Comparison of ENCODE assay signal across 26 mouse cellular contexts in the genomic region with DNA sequence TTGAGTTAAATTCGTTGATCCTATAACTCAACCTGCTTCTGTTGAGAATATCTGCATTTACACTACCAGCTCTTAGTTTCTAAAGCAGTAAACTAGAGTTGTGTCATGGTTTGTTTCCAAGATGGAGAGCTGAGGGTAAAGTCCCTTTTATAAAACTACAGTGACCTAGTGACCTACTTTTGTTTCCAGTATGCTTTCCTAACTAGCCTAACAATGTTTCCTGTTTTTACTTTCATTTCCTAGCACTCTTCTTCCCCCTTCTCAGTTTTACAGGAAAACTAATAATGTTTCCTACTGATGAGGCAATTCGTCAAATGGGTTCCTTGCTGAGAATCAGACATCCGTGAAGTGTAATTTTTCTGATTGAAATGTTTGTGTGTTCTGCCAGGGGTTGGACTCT. TPM values are rescaled to one million over a fixed set of nuclear protein-coding genes. Genes with fewer than 3 reads are reported as not detected.
DNase-seq lines count a peak whose midpoint lies in the region; ATAC-seq and TF ChIP-seq lines count a peak whose summit lies in the region.
"Had no signal": no experiment of that assay in that cellular context is flagged by ENCODE, and none has a peak within 500 bp of the region (broad histone marks: within the 10 kb centered on the region; RNA-seq: fewer than 3 reads in every experiment).

No protein-coding gene starts in this region.

- no peak for TF ChIP-seq POLR2A in kidney, adult 2 months (IDR thresholded peaks at IDR 0.05; ENCODE audit: low read depth, low read length)
- no peak for TF ChIP-seq POLR2A in lung, adult 2 months (IDR thresholded peaks at IDR 0.05; ENCODE audit: borderline replicate concordance, extremely low read depth, low read depth, low read length)
- TF ChIP-seq POLR2A in CH12.LX (IDR thresholded peaks at IDR 0.05; ENCODE audit: low read depth, low read length), result no peak

- WGBS in kidney, adult 2 months, result 68% methylated on average over 3 of the region's 3 CpGs
- WGBS in kidney, embryonic 16.5 days, result 66% methylated on average over 3 of the region's 3 CpGs
- 56% methylated on average over 3 of the region's 3 CpGs for WGBS in lung, postnatal 0 days
- 62% methylated on average over 3 of the region's 3 CpGs for WGBS in lung, adult 2 months

- H3K4me2 ChIP-seq in kidney, embryonic 16.5 days (replicated peaks; ENCODE audit: low read depth, low read length), result no peak overlapping the region
- no peak overlapping the region for H3K4me2 ChIP-seq in lung, postnatal 0 days (replicated peaks; ENCODE audit: low read depth, low read length)
- H3K4me2 ChIP-seq in CH12.LX (ENCODE audit: insufficient read depth, low read depth, poor library complexity, severe bottlenecking), result no peak overlapping the region
- H3K4me2 ChIP-seq: embryonic facial prominence, embryonic 13.5 days; embryonic facial prominence, embryonic 15.5 days; forebrain, embryonic 13.5 days; forebrain, embryonic 15.5 days had no signal

- no peaks in the 10 kb centered on the region for H3K79me2 ChIP-seq in CH12.LX (replicated peaks; ENCODE audit: control insufficient read depth, extremely low read depth, insufficient read depth, poor library complexity, severe bottlenecking)

- no peak for ATAC-seq in kidney, embryonic 16.5 days (ENCODE audit: low FRiP score, low TSS enrichment)
- ATAC-seq in lung, postnatal 0 days, result no peak
- peak; percentile 54 for ATAC-seq in megakaryocyte, adult 5-6 weeks (ENCODE audit: poor library complexity, severe bottlenecking)
- ATAC-seq: CD4-positive, CD25-positive, alpha-beta regulatory T cell, adult 4 months; forebrain, embryonic 13.5 days; forebrain, embryonic 15.5 days had no signal

- no peaks in the 10 kb centered on the region for H3K4me1 ChIP-seq in kidney, adult 2 months (ENCODE audit: control insufficient read depth, insufficient read depth, low read length)
- H3K4me1 ChIP-seq in kidney, embryonic 16.5 days (ENCODE audit: insufficient read depth, low read length), result no peaks in the 10 kb centered on the region
- no peaks in the 10 kb centered on the region for H3K4me1 ChIP-seq in lung, postnatal 0 days (ENCODE audit: insufficient read depth, low read depth, low read length)
- no peaks in the 10 kb centered on the region for H3K4me1 ChIP-seq in lung, adult 2 months (ENCODE audit: control insufficient read depth, insufficient read depth, low read length)
- H3K4me1 ChIP-seq in CH12.LX (ENCODE audit: control insufficient read depth in 1 of 2, insufficient read depth in 2 of 2), result peaks cover 11 to 23% of the 10 kb centered on the region in 2 experiments
- H3K4me1 ChIP-seq: forebrain, embryonic 13.5 days; forebrain, embryonic 15.5 days had no signal

- H3K9ac ChIP-seq in kidney, embryonic 16.5 days (replicated peaks; ENCODE audit: low read length), result no peak overlapping the region
- no peak overlapping the region for H3K9ac ChIP-seq in lung, postnatal 0 days (replicated peaks; ENCODE audit: low read depth)
- no peak overlapping the region for H3K9ac ChIP-seq in CH12.LX (ENCODE audit: insufficient read depth, low read depth)
- H3K9ac ChIP-seq: embryonic facial prominence, embryonic 13.5 days; embryonic facial prominence, embryonic 15.5 days; forebrain, embryonic 13.5 days; forebrain, embryonic 15.5 days had no signal

- TF ChIP-seq EP300 in lung, postnatal 0 days (IDR thresholded peaks at IDR 0.05), result no peak
- peak; percentile 82 for TF ChIP-seq EP300 in CH12.LX (IDR thresholded peaks at IDR 0.05; ENCODE audit: low read length)

- no peaks in the 10 kb centered on the region for H3K27me3 ChIP-seq in kidney, adult 2 months (replicated peaks; ENCODE audit: control insufficient read depth, insufficient read depth, low read length)
- H3K27me3 ChIP-seq in kidney, embryonic 16.5 days (ENCODE audit: insufficient read depth, low read length), result no peaks in the 10 kb centered on the region
- H3K27me3 ChIP-seq in lung, postnatal 0 days (replicated peaks; ENCODE audit: insufficient read depth, low read length), result no peaks in the 10 kb centered on the region
- no peaks in the 10 kb centered on the region for H3K27me3 ChIP-seq in CH12.LX (replicated peaks)
- H3K27me3 ChIP-seq: embryonic facial prominence, embryonic 13.5 days; embryonic facial prominence, embryonic 15.5 days; forebrain, embryonic 13.5 days; forebrain, embryonic 15.5 days had no signal

- no peak for TF ChIP-seq RAD21 in CH12.LX (IDR thresholded peaks at IDR 0.05; ENCODE audit: low read depth, low read length)

- dilution Hi-C loops in CH12.LX (cut with MboI; ENCODE audit: extremely low pct_ligation_motif_present, extremely low pct_unique_long_range_greater_than_20kb, low sequenced_read_pairs), result no loop called here

- H3K27ac ChIP-seq in kidney, adult 2 months (ENCODE audit: insufficient read depth, low read depth, low read length), result no peak overlapping the region
- no peak overlapping the region for H3K27ac ChIP-seq in kidney, embryonic 16.5 days (ENCODE audit: low read length)
- no peak overlapping the region for H3K27ac ChIP-seq in lung, postnatal 0 days (ENCODE audit: low read length)
- H3K27ac ChIP-seq in CH12.LX (ENCODE audit: insufficient read depth, low read depth), result no peak overlapping the region
- H3K27ac ChIP-seq: embryonic facial prominence, embryonic 13.5 days; embryonic facial prominence, embryonic 15.5 days; forebrain, embryonic 13.5 days; forebrain, embryonic 15.5 days had no signal

- DNase-seq in kidney, adult 2 months, result peak; percentile 25
- peak; percentile 31 for DNase-seq in lung, postnatal 0 days (ENCODE audit: low spot score)
- DNase-seq in lung, adult 2 months, result no peak
- DNase-seq in CH12.LX (ENCODE audit: extremely low read depth), result no peak
- DNase-seq in left cerebral cortex, adult 11 months (ENCODE audit: low spot score), result no peak
- no peak for DNase-seq in frontal cortex, postnatal 10 days (ENCODE audit: low spot score in 2 of 2)
- DNase-seq: adrenal gland, adult 2 months; adrenal gland, postnatal 10 days; adrenal gland, postnatal 25 days; B cell, adult 2 months; cerebellum, adult 11 months; cerebellum, adult 18-20 months; cerebellum, adult 8-10 months; cerebellum, adult 9-11 months; cerebellum, postnatal 14 days; cerebellum, postnatal 36 days; embryo, embryonic 11 days had no signal

- H3K9me3 ChIP-seq in kidney, embryonic 16.5 days (ENCODE audit: low read length), result no peaks in the 10 kb centered on the region
- H3K9me3 ChIP-seq in lung, postnatal 0 days (ENCODE audit: low read length), result no peaks in the 10 kb centered on the region
- no peaks in the 10 kb centered on the region for H3K9me3 ChIP-seq in CH12.LX (replicated peaks; ENCODE audit: low read length)
- H3K9me3 ChIP-seq: embryonic facial prominence, embryonic 13.5 days; embryonic facial prominence, embryonic 15.5 days; forebrain, embryonic 13.5 days; forebrain, embryonic 15.5 days had no signal

- H3K4me3 ChIP-seq in kidney, adult 2 months (ENCODE audit: insufficient read depth, low read depth, low read length), result no peak overlapping the region
- no peak overlapping the region for H3K4me3 ChIP-seq in kidney, embryonic 16.5 days (ENCODE audit: low read length)
- no peak overlapping the region for H3K4me3 ChIP-seq in lung, postnatal 0 days (ENCODE audit: low read depth, low read length)
- no peak overlapping the region for H3K4me3 ChIP-seq in lung, adult 2 months (replicated peaks; ENCODE audit: extremely low read depth, low read depth, low read length)
- no peak overlapping the region for H3K4me3 ChIP-seq in CH12.LX (replicated peaks in 1 of 3; ENCODE audit: low read depth in 2 of 3, low read length in 2 of 3, poor library complexity in 1 of 3)
- H3K4me3 ChIP-seq: embryonic facial prominence, embryonic 13.5 days; embryonic facial prominence, embryonic 15.5 days; erythroblast, embryonic 14.5 days; forebrain, embryonic 13.5 days; forebrain, embryonic 15.5 days had no signal

- no peaks in the 10 kb centered on the region for H3K36me3 ChIP-seq in kidney, adult 2 months (ENCODE audit: control insufficient read depth, insufficient read depth, low read length)
- no peaks in the 10 kb centered on the region for H3K36me3 ChIP-seq in kidney, embryonic 16.5 days (ENCODE audit: insufficient read depth, low read length)
- no peaks in the 10 kb centered on the region for H3K36me3 ChIP-seq in lung, postnatal 0 days (ENCODE audit: insufficient read depth, low read length)
- H3K36me3 ChIP-seq in CH12.LX (replicated peaks in 1 of 2; ENCODE audit: control insufficient read depth in 1 of 2, insufficient read depth in 1 of 2, low read length in 1 of 2), result no peaks in the 10 kb centered on the region
- H3K36me3 ChIP-seq: embryonic facial prominence, embryonic 13.5 days; embryonic facial prominence, embryonic 15.5 days; forebrain, embryonic 15.5 days had no signal

- TF ChIP-seq CTCF in kidney, adult 2 months (conservative IDR thresholded peaks at IDR 0.05; ENCODE audit: insufficient read depth, insufficient read length, low read depth, low read length), result no peak
- no peak for TF ChIP-seq CTCF in lung, postnatal 0 days (IDR thresholded peaks at IDR 0.05)
- no peak for TF ChIP-seq CTCF in lung, adult 2 months (IDR thresholded peaks at IDR 0.05; ENCODE audit: insufficient read depth, low read length)
- no peak for TF ChIP-seq CTCF in CH12.LX (conservative IDR thresholded peaks at IDR 0.05 in 1 of 2, IDR thresholded peaks at IDR 0.05 in 1 of 2; ENCODE audit: low read depth in 2 of 2, low read length in 2 of 2)

- in situ Hi-C loops in CH12.LX (cut with MboI; ENCODE audit: low pct_ligation_motif_present, low pct_unique_long_range_greater_than_20kb, low sequenced_read_pairs), result no loop called here

TF ChIP-seq in CH12.LX, 34 proteins besides CTCF, POLR2A, EP300 and RAD21 (continues in another document):
- no peak for TF ChIP-seq TCF12 (IDR thresholded peaks at IDR 0.05; ENCODE audit: low read depth, low read length)
- 0 out of 2 replicates have a peak, but pooled peaks have one; percentile 14 for TF ChIP-seq TBP (conservative IDR thresholded peaks at IDR 0.05; ENCODE audit: low read depth, low read length)
- TF ChIP-seq PAX5 (IDR thresholded peaks at IDR 0.05; ENCODE audit: low read length), result no peak
- no peak; the same call in 1 of the 2 replicates for TF ChIP-seq BHLHE40 (IDR thresholded peaks at IDR 0.05; ENCODE audit: low read depth, low read length)
- peak; percentile 61; the same call in 1 of the 2 replicates for TF ChIP-seq ETS1 (conservative IDR thresholded peaks at IDR 0.05; ENCODE audit: low read depth, low read length)
- TF ChIP-seq MEF2A (IDR thresholded peaks at IDR 0.05; ENCODE audit: borderline replicate concordance, low read depth, low read length), result peak; percentile 53; the same call in 1 of the 2 replicates
- no peak for TF ChIP-seq HCFC1 (IDR thresholded peaks at IDR 0.05; ENCODE audit: low read depth, low read length)

RNA-seq across cellular contexts. Expression of a gene that starts 26.6 kb away (rescaled TPM):
- 1.2 and 1.4 TPM in 2 replicates for polyA plus RNA-seq in kidney, adult 2 months (2012; rRNA removed)
- 0.51 and 0.81 TPM in 2 replicates for polyA plus RNA-seq in kidney, embryonic 16.5 days (2015; fragmentation: Nextera tagmentation; extraction: Ambion mirVana)
- polyA plus RNA-seq in lung, postnatal 0 days (2015; fragmentation: Nextera tagmentation; extraction: Ambion mirVana), result 0.96 and 1.2 TPM in 2 replicates
- 0.68 and 1.0 TPM in 2 replicates for polyA plus RNA-seq in lung, adult 2 months (2012; rRNA removed)
- total RNA-seq in CH12.LX (2012; rRNA removed), result 7.2 and 9.2 TPM in 2 replicates
- 2.3 and 3.0 TPM in 2 replicates for total RNA-seq in CH12.LX (2014; rRNA removed)
- polyA plus RNA-seq in CH12.LX (2012; ENCODE audit: insufficient read length, low read depth), result 2.0 TPM in 2 replicates
- total RNA-seq in megakaryocyte, adult 5-6 weeks (2015), result 35.0 and 35.3 TPM in 2 replicates
- 33.4 and 38.9 TPM in 2 replicates for total RNA-seq in megakaryocyte, adult 5-6 weeks (2017)
- total RNA-seq: MEL had no signal
- polyA plus RNA-seq: erythroblast, embryonic 14.5 days had no signal

Comparison
In these comparisons a context has a peak if more than half of its experiments do, and no peak if none do; other contexts are left out.
1. DNase-seq: peak in kidney, adult 2 months (single experiment) and lung, postnatal 0 days (single experiment); none in lung, adult 2 months (single experiment), CH12.LX (single experiment), left cerebral cortex, adult 11 months (single experiment) and frontal cortex, postnatal 10 days (0 of 2).